Mouse (Mus musculus): ENCODE data around the gene Cgref1. TPM values are rescaled to one million over a fixed set of nuclear protein-coding genes. Genes with fewer than 3 reads are reported as not detected.

The Cgref1 gene
- polyA plus RNA-seq, 1 experiment, result not detected

DNA sequence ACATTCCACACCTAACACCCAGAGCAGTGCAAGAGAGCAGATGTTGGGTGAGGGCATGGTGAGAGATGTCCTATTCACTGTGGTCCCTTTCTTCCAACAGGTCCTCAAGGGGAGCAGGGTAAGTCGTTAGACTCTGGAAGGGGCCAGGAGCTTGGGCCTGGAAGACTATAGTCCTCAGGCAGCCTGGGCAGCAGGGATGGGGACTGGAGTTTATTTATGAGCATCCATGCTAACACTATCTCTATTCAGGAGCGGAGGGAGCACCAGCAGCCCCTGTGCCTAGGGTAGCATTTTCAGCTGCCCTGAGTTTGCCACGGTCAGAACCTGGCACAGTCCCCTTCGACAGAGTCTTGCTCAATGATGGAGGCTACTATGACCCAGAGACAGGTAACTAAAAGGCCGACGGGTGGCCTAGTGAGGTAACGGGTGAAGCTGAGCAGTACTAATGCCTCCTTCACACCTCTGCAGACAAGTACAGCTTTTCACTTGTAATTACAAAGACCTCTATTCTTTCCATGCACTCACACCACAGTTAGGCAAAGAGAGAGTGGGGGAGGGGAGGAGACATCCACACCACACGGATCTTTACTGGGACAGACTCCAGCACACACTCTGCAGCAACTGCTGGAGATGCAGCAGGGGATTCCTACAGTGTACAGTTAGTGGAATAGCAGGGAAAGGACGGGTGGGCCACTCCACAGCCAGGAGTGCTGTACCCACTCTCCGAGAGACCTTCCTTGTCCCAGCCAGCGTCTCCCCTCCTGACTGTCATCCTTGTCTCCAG is 25.4 kb downstream of the Cgref1 start:
- H3K4me3 ChIP-seq (ENCODE audit: insufficient read depth, low read length), result no peak overlapping the region
- H3K27ac ChIP-seq (ENCODE audit: insufficient read depth, low read depth, low read length), result no peak overlapping the region

DNA sequence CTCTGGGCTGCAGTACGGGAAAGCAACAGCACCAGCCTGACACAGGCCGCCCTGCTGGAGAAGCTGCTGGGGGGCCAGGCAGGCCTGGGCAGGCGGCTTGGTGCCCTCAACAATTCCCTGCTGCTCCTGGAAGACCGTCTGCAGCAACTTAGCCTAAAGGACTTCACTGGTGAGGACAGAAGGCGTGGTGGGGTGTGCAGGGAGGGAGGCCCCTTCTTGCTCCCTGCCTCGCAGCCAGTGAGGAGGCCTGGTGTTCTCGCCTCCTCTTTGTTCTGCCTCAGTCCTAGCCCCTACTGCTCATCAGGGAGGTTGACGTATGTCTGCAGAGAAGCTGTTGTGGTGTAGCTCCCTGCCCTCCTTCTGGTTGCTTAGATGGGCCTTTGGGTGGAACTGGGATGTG is 26.7 kb downstream of the Cgref1 start:
- Histone ChIP-seq H3K4me3 (ENCODE audit: insufficient read depth, low read length) (no peak overlapping the region), H3K4me1 (ENCODE audit: control insufficient read depth, insufficient read depth, low read length) (peaks cover 40% of the 10 kb centered on the region), H3K27ac (ENCODE audit: insufficient read depth, low read depth, low read length) (no peak overlapping the region)
- TF ChIP-seq POLR2A (IDR thresholded peaks at IDR 0.05; ENCODE audit: borderline replicate concordance, low read depth, low read length), result no peak
- no peak for TF ChIP-seq CTCF (IDR thresholded peaks at IDR 0.05; ENCODE audit: low read depth, low read length)

More for the DNA sequence above, 25.4 kb downstream of the Cgref1 start:
- TF ChIP-seq CTCF (IDR thresholded peaks at IDR 0.05; ENCODE audit: low read depth, low read length), result no peak
- peaks cover 39% of the 10 kb centered on the region for H3K4me1 ChIP-seq (ENCODE audit: control insufficient read depth, insufficient read depth, low read length)

DNA sequence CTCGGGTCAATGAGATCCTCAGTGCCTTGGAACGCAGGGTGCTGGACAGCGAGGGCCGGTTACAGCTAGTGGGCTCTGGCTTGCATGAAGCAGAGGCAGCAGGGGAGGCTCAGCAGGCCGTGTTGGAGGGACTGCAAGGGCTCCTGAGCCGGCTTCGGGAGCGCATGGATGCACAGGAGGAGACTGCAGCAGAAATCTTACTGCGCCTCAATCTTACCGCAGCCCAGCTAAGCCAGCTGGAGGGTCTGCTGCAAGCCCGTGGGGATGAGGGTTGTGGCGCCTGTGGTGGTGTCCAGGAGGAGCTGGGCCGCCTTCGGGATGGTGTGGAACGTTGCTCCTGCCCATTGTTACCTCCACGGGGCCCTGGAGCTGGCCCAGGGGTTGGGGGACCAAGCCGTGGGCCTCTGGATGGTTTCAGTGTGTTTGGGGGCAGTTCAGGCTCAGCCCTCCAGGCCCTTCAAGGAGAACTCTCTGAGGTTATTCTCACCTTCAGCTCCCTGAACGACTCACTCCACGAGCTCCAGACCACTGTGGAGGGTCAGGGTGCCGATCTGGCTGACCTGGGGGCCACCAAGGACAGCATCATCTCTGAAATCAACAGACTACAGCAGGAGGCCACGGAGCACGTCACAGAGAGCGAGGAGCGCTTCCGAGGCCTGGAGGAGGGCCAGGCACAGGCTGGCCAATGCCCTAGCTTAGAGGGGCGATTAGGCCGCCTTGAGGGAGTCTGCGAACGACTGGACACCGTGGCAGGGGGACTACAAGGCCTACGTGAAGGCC is 27.3 kb downstream of the Cgref1 start:
- TF ChIP-seq POLR2A (IDR thresholded peaks at IDR 0.05; ENCODE audit: borderline replicate concordance, low read depth, low read length) (no peak), CTCF (IDR thresholded peaks at IDR 0.05; ENCODE audit: low read depth, low read length) (no peak)
- no peak overlapping the region for H3K27ac ChIP-seq (ENCODE audit: insufficient read depth, low read depth, low read length)
- no peak overlapping the region for H3K4me3 ChIP-seq (ENCODE audit: insufficient read depth, low read length)
- peaks cover 38% of the 10 kb centered on the region for H3K4me1 ChIP-seq (ENCODE audit: control insufficient read depth, insufficient read depth, low read length)

DNA sequence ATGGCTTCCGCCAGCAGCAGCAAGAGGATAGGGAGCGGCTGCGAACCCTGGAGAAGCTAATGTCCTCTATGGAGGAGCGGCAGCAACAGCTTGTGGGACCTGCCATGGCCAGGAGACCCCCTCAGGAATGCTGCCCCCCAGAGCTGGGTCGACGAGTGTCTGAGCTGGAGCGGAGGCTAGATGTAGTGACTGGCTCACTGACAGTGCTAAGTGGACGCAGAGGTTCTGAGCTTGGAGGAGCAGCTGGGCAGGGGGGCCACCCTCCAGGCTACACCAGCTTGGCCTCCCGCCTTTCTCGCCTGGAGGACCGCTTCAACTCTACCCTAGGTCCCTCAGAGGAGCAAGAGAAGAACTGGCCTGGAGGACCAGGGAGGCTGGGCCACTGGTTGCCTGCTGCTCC is 28.0 kb downstream of the Cgref1 start:
- peak overlapping the region; percentile 95 for H3K27ac ChIP-seq (ENCODE audit: insufficient read depth, low read depth, low read length)
- TF ChIP-seq CTCF (IDR thresholded peaks at IDR 0.05; ENCODE audit: low read depth, low read length) (no peak), POLR2A (IDR thresholded peaks at IDR 0.05; ENCODE audit: borderline replicate concordance, low read depth, low read length) (no peak)
- no peak overlapping the region for H3K4me3 ChIP-seq (ENCODE audit: insufficient read depth, low read length)
- H3K4me1 ChIP-seq (ENCODE audit: control insufficient read depth, insufficient read depth, low read length), result peaks cover 40% of the 10 kb centered on the region

DNA sequence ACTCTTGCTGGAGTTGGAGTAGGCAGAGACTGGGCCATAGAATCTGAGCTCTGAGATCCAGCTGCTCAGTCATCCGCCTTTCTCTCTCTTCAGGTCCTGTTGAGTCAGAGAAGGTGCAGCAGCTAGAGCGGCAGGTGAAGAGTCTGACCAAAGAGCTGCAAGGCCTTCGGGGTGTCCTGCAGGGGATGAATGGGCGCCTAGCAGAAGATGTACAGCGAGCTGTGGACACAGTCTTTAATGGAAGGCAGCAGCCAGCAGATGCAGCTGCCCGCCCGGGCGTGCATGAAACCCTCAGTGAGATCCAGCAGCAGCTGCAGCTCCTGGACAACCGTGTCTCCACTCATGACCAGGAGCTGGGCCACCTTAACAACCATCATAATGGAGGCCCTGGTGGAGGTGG is 28.6 kb downstream of the Cgref1 start:
- H3K4me3 ChIP-seq (ENCODE audit: insufficient read depth, low read length), result no peak overlapping the region
- H3K4me1 ChIP-seq (ENCODE audit: control insufficient read depth, insufficient read depth, low read length), result peaks cover 42% of the 10 kb centered on the region
- no peak for TF ChIP-seq POLR2A (IDR thresholded peaks at IDR 0.05; ENCODE audit: borderline replicate concordance, low read depth, low read length)
- H3K27ac ChIP-seq (ENCODE audit: insufficient read depth, low read depth, low read length), result peak overlapping the region; percentile 95

DNA sequence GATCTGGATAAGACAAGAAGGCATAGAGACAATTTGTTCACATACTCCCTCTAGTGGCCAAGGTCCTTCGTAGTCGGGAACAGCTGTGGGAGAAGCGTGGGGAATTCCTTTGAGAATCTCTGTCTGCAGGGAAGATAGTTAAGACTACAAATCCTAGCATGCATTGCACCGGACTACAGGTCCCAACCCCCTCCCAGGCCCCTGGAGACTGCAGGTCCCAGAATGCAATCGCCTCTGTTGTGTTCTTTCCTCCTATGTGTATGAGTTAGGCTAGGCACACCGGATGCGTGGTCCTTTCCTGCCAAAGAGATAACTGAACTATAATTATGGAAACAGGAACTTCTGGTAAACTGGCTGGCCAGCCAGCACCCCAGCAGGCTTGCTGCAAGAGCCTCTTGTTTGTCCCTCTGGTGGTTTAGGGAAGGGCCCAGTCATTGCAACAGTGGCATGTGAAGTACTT is 29.4 kb downstream of the Cgref1 start:
- Histone ChIP-seq H3K27ac (ENCODE audit: insufficient read depth, low read depth, low read length) (peak overlapping the region; percentile 95), H3K4me1 (ENCODE audit: control insufficient read depth, insufficient read depth, low read length) (peaks cover 42% of the 10 kb centered on the region), H3K4me3 (ENCODE audit: insufficient read depth, low read length) (no peak overlapping the region)
- TF ChIP-seq POLR2A (IDR thresholded peaks at IDR 0.05; ENCODE audit: borderline replicate concordance, low read depth, low read length) (no peak), CTCF (IDR thresholded peaks at IDR 0.05; ENCODE audit: low read depth, low read length) (0 out of 2 replicates have a peak, but pooled peaks have one; percentile 22)

DNA sequence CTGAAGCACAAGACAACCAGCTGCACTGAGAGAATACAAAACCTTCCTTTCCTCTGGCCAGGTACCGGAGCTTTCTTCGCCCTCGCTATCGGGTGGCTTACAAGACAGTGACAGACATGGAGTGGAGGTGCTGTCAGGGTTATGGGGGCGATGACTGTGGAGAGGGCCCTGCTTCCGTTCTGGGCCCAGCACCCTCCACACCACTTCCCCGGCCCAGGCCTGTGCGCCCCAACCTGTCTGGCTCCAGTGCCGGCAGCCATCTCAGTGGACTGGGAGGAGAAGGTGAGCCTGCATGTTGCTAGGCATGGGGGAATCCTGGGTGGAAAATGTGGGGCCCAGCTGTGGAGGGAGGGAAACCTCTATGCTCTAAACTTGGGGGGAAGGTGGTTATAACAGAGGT is 29.9 kb downstream of the Cgref1 start:
- TF ChIP-seq CTCF (IDR thresholded peaks at IDR 0.05; ENCODE audit: low read depth, low read length), result no peak
- no peak for TF ChIP-seq POLR2A (IDR thresholded peaks at IDR 0.05; ENCODE audit: borderline replicate concordance, low read depth, low read length)
- Histone ChIP-seq H3K27ac (ENCODE audit: insufficient read depth, low read depth, low read length) (peak overlapping the region; percentile 95), H3K4me3 (ENCODE audit: insufficient read depth, low read length) (peak overlapping the region; percentile 57), H3K4me1 (ENCODE audit: control insufficient read depth, insufficient read depth, low read length) (peaks cover 37% of the 10 kb centered on the region)

DNA sequence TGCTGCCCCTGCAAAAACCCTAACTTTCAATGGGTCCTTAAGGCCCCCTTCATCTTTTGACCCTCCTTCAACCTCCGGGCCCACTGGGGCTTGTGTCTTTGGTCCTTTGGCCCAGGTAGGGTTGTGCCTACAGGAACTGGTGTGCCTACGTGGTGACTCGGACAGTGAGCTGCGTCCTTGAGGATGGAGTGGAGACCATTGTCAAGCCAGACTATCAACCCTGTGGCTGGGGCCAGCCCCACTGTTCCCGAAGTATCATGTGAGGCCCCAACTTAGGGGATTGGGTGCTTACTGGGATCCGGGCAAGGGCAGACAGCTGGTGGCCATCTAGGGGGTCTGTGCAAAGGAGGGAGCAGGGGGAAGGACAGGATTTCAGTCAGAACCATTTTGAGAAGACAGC is 30.5 kb downstream of the Cgref1 start:
- Histone ChIP-seq H3K4me3 (ENCODE audit: insufficient read depth, low read length) (peak overlapping the region; percentile 57), H3K4me1 (ENCODE audit: control insufficient read depth, insufficient read depth, low read length) (peaks cover 35% of the 10 kb centered on the region), H3K27ac (ENCODE audit: insufficient read depth, low read depth, low read length) (peak overlapping the region; percentile 95)
- TF ChIP-seq POLR2A (IDR thresholded peaks at IDR 0.05; ENCODE audit: borderline replicate concordance, low read depth, low read length) (no peak), CTCF (IDR thresholded peaks at IDR 0.05; ENCODE audit: low read depth, low read length) (no peak)

DNA sequence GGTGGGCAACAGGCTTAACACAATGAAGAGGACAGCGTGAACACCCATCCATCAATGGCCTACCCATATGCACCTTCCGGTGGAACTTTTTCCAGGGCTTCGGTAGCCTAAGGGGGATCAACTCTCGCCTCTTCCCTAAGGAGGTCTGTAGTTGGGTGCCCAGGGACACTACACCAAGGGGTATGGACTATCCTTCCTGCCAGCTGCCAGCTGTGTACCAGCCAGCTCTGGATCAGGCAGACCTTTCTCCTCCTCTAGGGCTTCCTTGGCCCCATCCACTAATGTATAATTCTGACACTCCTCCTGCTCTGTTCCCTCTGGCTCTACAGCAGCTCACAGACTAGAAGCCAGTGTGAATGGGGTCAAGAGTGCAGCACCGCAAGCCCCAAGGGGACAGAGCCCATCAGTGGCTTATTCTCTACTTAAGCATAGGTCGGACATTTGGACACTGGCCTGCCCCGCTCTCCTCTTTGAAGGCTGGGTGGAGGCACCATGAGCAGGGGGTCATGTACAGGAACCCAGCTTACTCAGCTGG is 31.2 kb downstream of the Cgref1 start:
- H3K4me1 ChIP-seq (ENCODE audit: control insufficient read depth, insufficient read depth, low read length), result peaks cover 35% of the 10 kb centered on the region
- H3K4me3 ChIP-seq (ENCODE audit: insufficient read depth, low read length), result peak overlapping the region; percentile 57
- peak overlapping the region; percentile 95 for H3K27ac ChIP-seq (ENCODE audit: insufficient read depth, low read depth, low read length)
- TF ChIP-seq POLR2A (IDR thresholded peaks at IDR 0.05; ENCODE audit: borderline replicate concordance, low read depth, low read length) (no peak), CTCF (IDR thresholded peaks at IDR 0.05; ENCODE audit: low read depth, low read length) (no peak)
